Mouse (Mus musculus): Measurements from ENCODE around the gene Mid1. TPM values are rescaled to one million over a fixed set of nuclear protein-coding genes. Genes with fewer than 3 reads are reported as not detected.
A peak's percentile ranks its signal among the peaks of the same experiment; 100 is the strongest.
"Not testable (repeated sequence)": the region's sequence is repeated elsewhere in the genome, so short reads cannot be mapped to it uniquely, and the experiment has no call there.

Gene Mid1
- polyA plus RNA-seq, 2 experiments from 2014 or later: 0.89 to 1.3 TPM

GRCm38 (mm10) chrX:169883536-169884272, 198.7 kb downstream of the Mid1 start:
- no peak for ATAC-seq

DNA sequence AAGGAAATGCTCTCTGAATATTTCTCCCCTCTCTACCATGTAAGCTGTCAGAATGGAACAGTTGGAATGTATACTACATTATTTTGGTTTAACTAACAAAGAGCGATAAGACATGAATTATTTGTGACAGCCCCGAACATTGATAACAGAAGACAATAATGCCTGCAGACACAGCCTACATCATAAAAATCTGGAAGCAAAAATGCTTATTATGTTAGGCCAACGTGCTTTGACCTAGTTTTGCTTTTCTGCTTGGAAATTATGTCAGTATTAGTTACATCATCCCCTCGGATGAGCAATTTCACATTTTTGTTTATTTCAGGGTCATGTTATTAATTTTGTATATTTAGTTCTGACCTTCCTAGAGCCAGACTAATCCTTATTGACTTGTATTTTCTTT, 205.5 kb downstream of the Mid1 start:
- ATAC-seq: no peak

GRCm38 (mm10) chrX:169892100-169892499, 207.1 kb downstream of the Mid1 start:
- no peak for ATAC-seq

DNA sequence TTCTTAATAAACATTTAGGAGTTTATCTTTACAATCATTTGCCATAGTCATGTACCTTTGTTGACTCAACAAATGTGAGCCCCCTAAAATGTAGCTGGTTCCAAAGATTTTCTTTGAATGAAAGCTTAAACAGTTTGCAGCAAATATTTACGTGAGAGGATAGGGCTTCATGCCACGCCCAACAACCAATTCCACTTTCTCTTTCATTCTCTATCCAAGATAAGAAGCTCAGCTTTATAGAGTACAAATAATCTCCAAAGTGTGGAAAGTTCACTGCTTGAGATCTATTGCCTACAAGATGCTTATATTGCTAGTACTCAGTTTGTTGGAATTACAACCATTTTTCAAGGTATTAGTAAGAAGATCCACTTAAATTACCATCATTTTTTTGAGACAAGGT, 207.6 kb downstream of the Mid1 start:
- ATAC-seq: peak; percentile 93

- ATAC-seq: no peak
Measured at GRCm38 (mm10) chrX:169899227-169899950, 214.4 kb downstream of the Mid1 start.

DNA sequence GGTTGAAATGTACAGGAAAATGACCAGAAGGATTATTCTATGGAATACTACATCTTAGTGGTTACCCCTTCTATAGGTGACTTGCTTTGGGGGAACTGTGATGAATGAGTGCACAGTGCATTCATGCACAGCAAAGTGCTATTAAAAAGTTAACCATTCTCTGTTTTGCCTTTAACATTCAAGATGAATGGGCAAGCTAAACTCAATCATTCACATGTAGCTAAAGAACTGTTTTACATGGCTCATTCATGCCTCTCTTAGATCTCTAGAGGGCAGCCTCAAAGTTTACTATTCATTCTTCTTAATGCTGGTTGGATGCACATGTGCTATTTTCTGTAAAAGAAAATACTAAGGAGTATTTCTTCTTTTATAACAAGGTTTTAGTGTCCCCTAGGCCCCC, 217.9 kb downstream of the Mid1 start:
- ATAC-seq: no peak

DNA sequence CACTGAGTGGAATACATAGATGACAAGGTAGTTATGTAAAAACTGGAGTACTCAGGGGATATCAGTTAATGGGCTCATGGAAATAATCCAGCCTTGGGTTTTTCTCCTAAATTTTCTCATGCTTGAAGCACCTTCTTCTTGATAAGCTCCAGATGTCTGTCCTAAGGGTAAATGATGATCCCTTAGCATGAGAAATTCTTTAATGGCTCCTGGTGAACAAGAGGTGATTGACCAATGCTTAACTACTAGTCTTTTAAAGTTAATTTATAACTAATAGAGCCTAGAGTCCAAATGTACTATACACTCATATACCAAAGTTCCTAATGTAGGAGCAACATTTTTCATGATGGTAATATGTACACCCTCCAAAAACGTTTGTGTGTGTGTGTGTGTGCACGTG, 218.7 kb downstream of the Mid1 start:
- ATAC-seq: no peak

DNA sequence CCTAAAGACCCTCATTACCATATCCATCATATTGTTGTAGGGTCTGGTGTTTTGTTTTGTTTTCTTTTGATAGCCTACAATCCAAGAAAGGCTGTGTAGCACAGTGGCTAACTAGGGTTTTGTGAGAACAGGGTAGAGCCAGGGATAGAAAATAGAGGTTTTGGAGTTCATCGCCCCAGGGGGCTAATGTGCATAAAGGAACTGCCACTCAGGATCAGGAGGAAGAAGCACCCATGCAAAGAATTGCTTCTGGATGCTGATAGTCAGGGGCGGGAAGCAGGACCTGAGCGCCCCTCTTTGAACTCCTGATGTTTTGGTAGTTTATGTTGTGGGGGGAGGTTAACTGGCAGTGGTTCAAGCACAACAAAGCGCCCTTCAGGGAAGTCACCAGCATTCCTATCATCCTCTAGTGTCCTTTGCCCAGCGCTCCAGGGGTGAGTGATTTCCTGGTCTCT, 221.1 kb downstream of the Mid1 start:
- ATAC-seq: no peak

- no peak for ATAC-seq
Measured at GRCm38 (mm10) chrX:169909898-169910297, 224.9 kb downstream of the Mid1 start.

- ATAC-seq: no peak
Measured at GRCm38 (mm10) chrX:169915738-169916137, 230.7 kb downstream of the Mid1 start.

DNA sequence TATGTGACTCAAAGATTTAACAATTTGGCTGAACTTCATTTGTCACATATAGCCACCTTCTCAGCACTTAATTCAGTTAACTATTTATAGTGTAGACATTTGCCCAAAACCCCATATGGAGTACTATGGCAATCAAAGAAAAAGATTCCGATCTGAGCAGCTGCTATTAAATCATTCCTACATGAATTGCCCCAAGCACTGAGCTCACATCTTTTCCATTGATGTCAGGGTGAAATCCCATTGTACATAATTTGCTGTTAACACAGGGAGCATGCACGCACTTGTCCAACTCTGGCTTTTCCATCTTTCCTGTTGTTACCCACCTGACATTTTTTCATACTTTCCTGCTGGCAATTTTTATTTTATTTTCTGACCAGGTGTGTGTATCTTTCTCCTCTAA, 237.5 kb downstream of the Mid1 start:
- no peak for ATAC-seq

DNA sequence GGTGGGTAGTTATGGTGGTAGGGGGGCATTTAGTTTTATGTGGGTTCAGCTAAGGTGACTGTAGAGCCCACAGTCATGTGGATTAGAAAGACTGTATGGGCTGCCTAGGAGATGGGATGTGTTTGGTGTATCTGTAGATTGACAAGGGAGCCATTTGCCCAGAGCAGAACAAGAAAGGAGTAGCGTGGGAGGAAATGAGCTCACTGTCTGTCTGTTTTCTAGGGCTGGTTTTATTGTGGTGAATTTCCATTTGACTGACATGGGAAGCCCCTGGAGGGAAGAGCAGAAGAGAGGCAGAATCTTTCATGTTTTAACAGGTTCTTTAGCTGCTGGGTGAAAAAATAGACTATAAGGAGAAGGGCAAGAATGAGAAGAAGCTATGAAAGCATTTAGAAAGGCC, 238.4 kb downstream of the Mid1 start:
- ATAC-seq: peak; percentile 52

- ATAC-seq: no peak
Measured at GRCm38 (mm10) chrX:169925600-169925999, 240.6 kb downstream of the Mid1 start.

DNA sequence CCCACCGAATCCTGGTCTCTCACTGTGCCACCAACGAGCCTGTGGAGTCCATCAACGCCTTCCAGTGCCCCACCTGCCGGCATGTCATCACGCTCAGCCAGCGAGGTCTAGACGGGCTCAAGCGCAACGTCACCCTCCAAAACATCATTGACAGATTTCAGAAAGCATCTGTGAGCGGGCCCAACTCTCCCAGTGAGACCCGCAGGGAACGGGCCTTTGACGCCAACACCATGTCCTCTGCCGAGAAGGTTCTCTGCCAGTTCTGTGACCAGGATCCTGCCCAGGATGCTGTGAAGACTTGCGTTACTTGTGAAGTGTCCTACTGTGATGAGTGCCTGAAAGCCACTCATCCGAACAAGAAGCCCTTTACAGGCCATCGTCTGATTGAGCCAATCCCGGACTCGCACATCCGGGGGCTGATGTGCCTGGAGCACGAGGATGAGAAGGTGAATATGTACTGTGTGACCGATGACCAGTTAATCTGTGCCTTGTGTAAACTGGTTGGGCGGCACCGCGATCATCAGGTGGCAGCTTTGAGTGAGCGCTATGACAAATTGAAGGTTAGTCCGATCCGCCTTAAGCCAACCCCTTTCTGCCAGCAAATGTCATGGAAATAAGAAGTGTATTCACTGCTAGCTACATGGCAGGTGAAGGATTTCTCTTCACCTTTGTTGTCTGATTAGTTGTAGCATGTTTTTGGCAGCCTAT, 242.3 kb downstream of the Mid1 start:
- ATAC-seq: no peak

DNA sequence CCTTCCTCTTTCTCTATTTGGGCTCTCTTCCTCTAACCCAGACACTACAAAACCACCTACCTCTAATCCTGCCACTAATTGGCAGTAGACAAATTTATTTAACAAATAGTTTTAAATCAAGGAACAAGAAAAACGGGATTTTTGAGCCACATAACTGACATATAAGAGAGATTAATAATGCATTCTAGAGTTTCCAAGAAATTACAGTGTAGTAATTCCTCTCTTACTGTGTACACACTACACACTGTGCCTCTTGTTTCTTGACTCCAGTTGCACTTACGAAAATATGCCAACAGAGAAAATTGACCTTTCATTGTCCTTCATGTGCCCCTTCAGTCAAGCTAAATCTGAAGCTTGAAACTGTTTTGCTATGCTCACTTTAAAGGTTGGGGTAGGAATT, 245.9 kb downstream of the Mid1 start:
- ATAC-seq: no peak

GRCm38 (mm10) chrX:169933228-169933627, 248.2 kb downstream of the Mid1 start:
- ATAC-seq: no peak

DNA sequence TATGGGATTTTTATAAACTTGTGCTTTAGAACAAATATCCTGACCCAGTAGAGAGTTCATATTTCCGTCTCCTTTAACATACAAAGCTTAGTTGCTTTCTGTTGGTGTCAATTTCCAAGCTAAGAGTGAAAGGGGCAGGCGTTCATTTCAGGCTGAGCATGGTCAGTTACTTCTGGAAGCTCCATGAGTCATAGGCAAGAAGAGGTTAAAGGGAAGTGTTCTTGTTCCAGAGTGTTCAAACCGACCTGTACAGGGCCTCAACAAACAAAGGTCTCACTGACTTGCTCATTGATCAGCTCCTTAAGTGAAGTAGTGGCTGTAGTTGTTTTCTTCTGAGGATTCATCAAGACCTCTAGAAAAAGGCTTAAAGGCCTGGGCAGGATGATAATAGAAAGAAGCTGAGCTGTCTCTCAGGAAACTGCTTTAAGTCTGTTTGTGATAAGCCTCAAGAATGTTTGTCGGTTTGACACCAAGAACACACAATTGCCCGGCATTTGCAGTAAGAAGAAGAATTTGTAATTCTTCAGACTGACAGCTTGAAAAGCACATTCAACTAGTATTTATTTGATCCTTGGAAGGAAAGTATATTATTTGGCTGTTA, 252.2 kb downstream of the Mid1 start:
- ATAC-seq: no peak

GRCm38 (mm10) chrX:169940531-169940930, 255.5 kb downstream of the Mid1 start:
- ATAC-seq: no peak

DNA sequence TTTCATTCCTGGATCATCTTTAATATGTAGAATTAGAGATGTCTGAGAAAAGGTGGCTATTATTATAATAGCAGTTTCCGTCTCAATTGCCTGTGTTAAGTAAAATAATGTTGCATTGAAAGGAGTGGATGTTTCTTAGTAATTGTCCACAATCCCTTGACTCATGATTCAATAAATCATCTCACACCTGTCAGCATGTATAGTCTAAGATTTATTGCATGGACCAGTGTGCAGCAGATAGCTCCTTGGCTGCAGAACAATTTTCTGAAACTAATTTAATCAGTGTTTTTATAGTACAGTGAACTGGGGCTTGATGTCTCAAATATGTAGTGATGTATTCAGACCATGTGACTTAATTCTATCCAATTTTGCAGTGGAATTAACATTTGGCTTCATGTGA, 265.6 kb downstream of the Mid1 start:
- ATAC-seq: no peak

DNA sequence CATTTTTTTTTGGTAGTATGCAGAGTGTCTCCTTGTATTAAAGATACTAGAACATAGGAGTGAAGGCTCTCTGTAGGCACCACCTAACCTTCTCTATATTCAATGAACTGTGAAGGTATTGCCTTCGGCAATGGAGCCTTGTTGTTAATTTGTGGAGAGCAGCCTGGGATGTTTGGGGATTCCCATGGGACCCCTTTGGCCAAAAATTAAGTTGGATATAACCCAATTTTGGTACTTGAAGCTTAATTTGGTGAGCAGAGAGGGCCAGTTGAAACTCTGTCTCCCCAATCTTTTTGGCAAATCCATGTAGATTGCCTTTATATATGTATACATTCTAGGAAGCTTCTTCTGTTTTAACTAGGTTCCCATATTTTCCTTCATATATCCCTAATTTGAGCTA, 284.3 kb downstream of the Mid1 start:
- ATAC-seq: no peak

DNA sequence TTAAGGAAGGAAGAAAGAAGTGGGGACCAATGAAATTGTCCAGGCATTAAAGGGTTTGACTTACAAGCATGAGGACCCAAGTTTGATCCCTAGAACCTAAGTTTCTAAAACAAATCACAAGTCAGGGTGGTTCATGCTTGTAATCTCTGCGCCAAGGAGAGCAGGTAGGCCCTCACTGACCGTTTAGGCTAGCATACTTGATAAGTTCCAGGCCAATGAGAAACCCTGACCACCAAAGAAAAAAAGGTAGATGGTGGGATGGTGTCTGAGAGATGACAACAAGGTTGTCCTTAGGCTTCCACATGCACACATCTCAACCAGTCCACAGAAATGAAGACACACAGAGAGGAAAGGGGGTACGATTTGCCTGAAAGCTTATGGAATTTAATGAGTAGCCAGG, 284.8 kb downstream of the Mid1 start:
- not testable (repeated sequence) for ATAC-seq

DNA sequence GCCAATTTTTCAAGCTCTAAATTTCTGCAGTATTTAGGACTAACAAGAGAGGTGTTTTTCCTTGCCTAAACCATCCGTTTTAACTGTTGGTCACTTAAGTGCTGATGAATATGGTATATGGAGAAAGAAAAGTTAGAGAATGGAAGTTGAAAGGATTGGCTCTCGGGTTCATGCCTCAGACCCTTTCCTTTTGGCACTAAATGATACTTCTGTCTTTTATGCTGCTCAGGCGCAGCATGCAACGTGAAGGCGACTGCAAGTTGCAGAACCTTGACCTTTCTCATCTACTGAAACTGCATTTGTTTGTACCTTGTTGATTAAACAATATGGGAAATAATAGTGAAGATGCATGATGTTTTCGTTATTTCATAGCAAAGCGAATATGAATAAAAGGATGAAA, 285.5 kb downstream of the Mid1 start:
- not testable (repeated sequence) for ATAC-seq

GRCm38 (mm10) chrX:169971562-169971961, 286.6 kb downstream of the Mid1 start:
- not testable (repeated sequence) for ATAC-seq

Data from activated CD4-positive, CD25-positive, alpha-beta regulatory T cell, adult 4 months (primary cell).